Mouse (Mus musculus): ENCODE results near the gene Ttc24. TPM values are rescaled to one million over a fixed set of nuclear protein-coding genes. Genes with fewer than 3 reads are reported as not detected.

Gene Ttc24
- polyA plus RNA-seq, 1 experiment from 2014 or later, result not detected

GRCm38 (mm10) chr3:88109126-88109525 lies 31.0 kb upstream of the Ttc24 start:
- 91% methylated on average over 6 of the region's 6 CpGs for WGBS
- H3K9ac ChIP-seq, result no peak overlapping the region
- no peak overlapping the region for H3K4me2 ChIP-seq
- H3K9me3 ChIP-seq (ENCODE audit: low read depth, low read length), result no peaks in the 10 kb centered on the region
- peaks cover 93% of the 10 kb centered on the region for H3K36me3 ChIP-seq (ENCODE audit: insufficient read depth)
- H3K27ac ChIP-seq (ENCODE audit: low read depth), result no peak overlapping the region
- DNase-seq (no peak), ATAC-seq (ENCODE audit: insufficient read depth) (no peak)
- no peaks in the 10 kb centered on the region for H3K4me1 ChIP-seq (ENCODE audit: insufficient read depth)
- no peaks in the 10 kb centered on the region for H3K27me3 ChIP-seq (ENCODE audit: insufficient read depth, low read length)
- TF ChIP-seq CTCF (IDR thresholded peaks at IDR 0.05; ENCODE audit: low read depth), result no peak
- no peak overlapping the region for H3K4me3 ChIP-seq (ENCODE audit: low read depth, low read length)

- Histone ChIP-seq H3K9ac (no peak overlapping the region), H3K27me3 (ENCODE audit: insufficient read depth, low read length) (no peaks in the 10 kb centered on the region), H3K4me1 (ENCODE audit: insufficient read depth) (no peaks in the 10 kb centered on the region), H3K9me3 (ENCODE audit: low read depth, low read length) (no peaks in the 10 kb centered on the region), H3K36me3 (ENCODE audit: insufficient read depth) (peaks cover 95% of the 10 kb centered on the region), H3K4me2 (no peak overlapping the region), H3K27ac (ENCODE audit: low read depth) (no peak overlapping the region), H3K4me3 (ENCODE audit: low read depth, low read length) (no peak overlapping the region)
- ATAC-seq (ENCODE audit: insufficient read depth) (no peak), DNase-seq (no peak)
- 89% methylated on average over 4 of the region's 4 CpGs for WGBS
- TF ChIP-seq CTCF (IDR thresholded peaks at IDR 0.05; ENCODE audit: low read depth), result no peak
Measured at GRCm38 (mm10) chr3:88106126-88106525, 28.0 kb upstream of the Ttc24 start.

GRCm38 (mm10) chr3:88102611-88103010 lies 24.5 kb upstream of the Ttc24 start:
- H3K9me3 ChIP-seq (ENCODE audit: low read depth, low read length), result no peaks in the 10 kb centered on the region
- DNase-seq (peak; percentile 9), ATAC-seq (ENCODE audit: insufficient read depth) (no peak)
- H3K4me2 ChIP-seq, result no peak overlapping the region
- H3K4me1 ChIP-seq (ENCODE audit: insufficient read depth), result no peaks in the 10 kb centered on the region
- no peak for TF ChIP-seq CTCF (IDR thresholded peaks at IDR 0.05; ENCODE audit: low read depth)
- H3K27ac ChIP-seq (ENCODE audit: low read depth), result peak overlapping the region; percentile 32; the same call in 1 of the 2 replicates
- 73% methylated on average over 6 of the region's 6 CpGs for WGBS
- no peaks in the 10 kb centered on the region for H3K27me3 ChIP-seq (ENCODE audit: insufficient read depth, low read length)
- no peak overlapping the region for H3K4me3 ChIP-seq (ENCODE audit: low read depth, low read length)
- peaks cover 91% of the 10 kb centered on the region for H3K36me3 ChIP-seq (ENCODE audit: insufficient read depth)
- no peak overlapping the region for H3K9ac ChIP-seq

- Histone ChIP-seq H3K27ac (ENCODE audit: low read depth) (peak overlapping the region; percentile 32; the same call in 1 of the 2 replicates), H3K4me3 (ENCODE audit: low read depth, low read length) (no peak overlapping the region), H3K9me3 (ENCODE audit: low read depth, low read length) (no peaks in the 10 kb centered on the region), H3K4me2 (no peak overlapping the region), H3K9ac (no peak overlapping the region), H3K27me3 (ENCODE audit: insufficient read depth, low read length) (no peaks in the 10 kb centered on the region), H3K36me3 (ENCODE audit: insufficient read depth) (peaks cover 91% of the 10 kb centered on the region), H3K4me1 (ENCODE audit: insufficient read depth) (no peaks in the 10 kb centered on the region)
- DNase-seq, result peak; percentile 8
- WGBS, result 78% methylated on average over 6 of the region's 6 CpGs
- no peak for ATAC-seq (ENCODE audit: insufficient read depth)
- TF ChIP-seq CTCF (IDR thresholded peaks at IDR 0.05; ENCODE audit: low read depth), result no peak
Measured at GRCm38 (mm10) chr3:88102196-88102595, 24.1 kb upstream of the Ttc24 start.

- H3K9ac ChIP-seq, result no peak overlapping the region
- no peak overlapping the region for H3K4me2 ChIP-seq
- no peaks in the 10 kb centered on the region for H3K4me1 ChIP-seq (ENCODE audit: insufficient read depth)
- WGBS, result 88% methylated on average over 7 of the region's 7 CpGs
- no peak for TF ChIP-seq CTCF (IDR thresholded peaks at IDR 0.05; ENCODE audit: low read depth)
- H3K27me3 ChIP-seq (ENCODE audit: insufficient read depth, low read length), result no peaks in the 10 kb centered on the region
- H3K27ac ChIP-seq (ENCODE audit: low read depth), result peak overlapping the region; percentile 38; the same call in 1 of the 2 replicates
- H3K4me3 ChIP-seq (ENCODE audit: low read depth, low read length), result no peak overlapping the region
- ATAC-seq (ENCODE audit: insufficient read depth) (no peak), DNase-seq (no peak)
- H3K9me3 ChIP-seq (ENCODE audit: low read depth, low read length), result no peaks in the 10 kb centered on the region
- H3K36me3 ChIP-seq (ENCODE audit: insufficient read depth), result peaks cover 91% of the 10 kb centered on the region
Measured at GRCm38 (mm10) chr3:88101736-88102135, 23.6 kb upstream of the Ttc24 start.

GRCm38 (mm10) chr3:88100251-88100650 lies 22.1 kb upstream of the Ttc24 start:
- TF ChIP-seq CTCF (IDR thresholded peaks at IDR 0.05; ENCODE audit: low read depth), result no peak
- DNase-seq (peak; percentile 71), ATAC-seq (ENCODE audit: insufficient read depth) (no peak)
- Histone ChIP-seq H3K27ac (ENCODE audit: low read depth) (no peak overlapping the region), H3K27me3 (ENCODE audit: insufficient read depth, low read length) (no peaks in the 10 kb centered on the region), H3K9ac (no peak overlapping the region), H3K4me3 (ENCODE audit: low read depth, low read length) (no peak overlapping the region), H3K36me3 (ENCODE audit: insufficient read depth) (peaks cover 85% of the 10 kb centered on the region), H3K4me2 (no peak overlapping the region), H3K4me1 (ENCODE audit: insufficient read depth) (no peaks in the 10 kb centered on the region), H3K9me3 (ENCODE audit: low read depth, low read length) (no peaks in the 10 kb centered on the region)
- WGBS, result 55% methylated on average over 3 of the region's 3 CpGs

GRCm38 (mm10) chr3:88097666-88098065 lies 19.6 kb upstream of the Ttc24 start:
- Histone ChIP-seq H3K4me2 (no peak overlapping the region), H3K27me3 (ENCODE audit: insufficient read depth, low read length) (no peaks in the 10 kb centered on the region), H3K27ac (ENCODE audit: low read depth) (no peak overlapping the region), H3K9ac (no peak overlapping the region), H3K36me3 (ENCODE audit: insufficient read depth) (peaks cover 84% of the 10 kb centered on the region), H3K4me3 (ENCODE audit: low read depth, low read length) (no peak overlapping the region), H3K9me3 (ENCODE audit: low read depth, low read length) (no peaks in the 10 kb centered on the region), H3K4me1 (ENCODE audit: insufficient read depth) (no peaks in the 10 kb centered on the region)
- 77% methylated on average over 6 of the region's 6 CpGs for WGBS
- ATAC-seq (ENCODE audit: insufficient read depth) (no peak), DNase-seq (no peak)
- TF ChIP-seq CTCF (IDR thresholded peaks at IDR 0.05; ENCODE audit: low read depth), result no peak

- H3K4me2 ChIP-seq, result no peak overlapping the region
- WGBS, result 83% methylated on average over 5 of the region's 5 CpGs
- no peak overlapping the region for H3K9ac ChIP-seq
- H3K9me3 ChIP-seq (ENCODE audit: low read depth, low read length), result no peaks in the 10 kb centered on the region
- peaks cover 90% of the 10 kb centered on the region for H3K36me3 ChIP-seq (ENCODE audit: insufficient read depth)
- H3K4me3 ChIP-seq (ENCODE audit: low read depth, low read length), result no peak overlapping the region
- no peak for TF ChIP-seq CTCF (IDR thresholded peaks at IDR 0.05; ENCODE audit: low read depth)
- H3K27me3 ChIP-seq (ENCODE audit: insufficient read depth, low read length), result no peaks in the 10 kb centered on the region
- DNase-seq, result no peak
- no peaks in the 10 kb centered on the region for H3K4me1 ChIP-seq (ENCODE audit: insufficient read depth)
- H3K27ac ChIP-seq (ENCODE audit: low read depth), result no peak overlapping the region
- no peak for ATAC-seq (ENCODE audit: insufficient read depth)
Measured at GRCm38 (mm10) chr3:88094126-88094525, 16.0 kb upstream of the Ttc24 start.

Data from lung, embryonic 14.5 days (tissue).